Mouse (Mus musculus) brain, embryonic 14.5 days (tissue): ENCODE results near the gene Anks4b.

ENCODE experiments used
- CTCF ChIP-seq: fragments of 200-500 bp; IDR thresholded peaks from 2 replicates; pipeline ENCODE4 v1.5.1; 2012; ENCODE audit warnings: inconsistent platforms, mild to moderate bottlenecking, moderate library complexity, borderline replicate concordance; ENCODE audit not compliant: insufficient read depth, insufficient read length; ENCODE audit errors: extremely low read depth
- POLR2A ChIP-seq: fragments of 200-500 bp; IDR thresholded peaks from 2 replicates; pipeline ENCODE4 v1.6.1; 2012; ENCODE audit warnings: mild to moderate bottlenecking, inconsistent platforms, borderline replicate concordance; ENCODE audit not compliant: poor library complexity, insufficient read depth, insufficient read length, severe bottlenecking; ENCODE audit errors: extremely low read depth

DNA sequence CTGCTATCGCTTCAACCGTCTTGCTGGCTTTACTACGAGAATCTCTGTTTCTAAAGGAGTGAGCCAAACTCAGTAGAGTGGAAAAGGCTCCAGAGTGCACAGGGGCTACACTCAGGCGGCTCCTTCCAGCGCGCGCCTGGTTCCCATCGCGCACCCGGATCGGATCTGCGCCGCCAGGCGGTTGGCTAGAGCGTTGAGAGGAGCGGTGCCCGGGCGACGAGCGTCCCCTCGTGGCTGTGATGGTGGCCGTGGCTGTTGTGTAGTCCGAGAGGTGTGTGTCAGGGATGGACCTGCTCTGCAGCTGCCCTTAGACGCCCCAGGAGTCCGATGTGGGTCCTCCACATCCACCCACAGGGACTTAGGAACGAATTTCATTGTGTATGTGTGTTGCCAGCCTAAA lies 30.1 kb downstream of the Anks4b start, which contains the start of gene Abca14:
- peak; percentile 97 for TF ChIP-seq CTCF
- no peak for TF ChIP-seq POLR2A
